Comparison of ENCODE assay signal across 8 mouse cellular contexts in genomic region chrX:129750094-129750569, GRCm38 (mm10). TPM values are rescaled to one million over a fixed set of nuclear protein-coding genes. Genes with fewer than 3 reads are reported as not detected.
A peak's percentile ranks its signal among the peaks of the same experiment; 100 is the strongest.
DNase-seq lines count a peak whose midpoint lies in the region; ATAC-seq and TF ChIP-seq lines count a peak whose summit lies in the region.

No protein-coding gene starts in this region.

- CTCF ChIA-PET in Patski (lab: Charles Lee), result interaction anchor here (1.6 kb wide), 1 partner anchor 40 kb away, joined by 4 read pairs; no protein-coding TSS in a partner anchor

- peak; percentile 4 for DNase-seq in kidney, adult 11 months
- DNase-seq in kidney, adult 8-10 months, result no peak
- DNase-seq in Patski (ENCODE audit: low read depth, low spot score), result no peak
- DNase-seq in hindbrain, postnatal 0 days (ENCODE audit: low spot score), result peak; percentile 16
- DNase-seq in natural killer cell, adult 2 months (ENCODE audit: low spot score in 2 of 2), result peak; percentile 1
- DNase-seq in urinary bladder, adult 2 months (ENCODE audit: low spot score), result no peak

- peak overlapping the region; percentile 70 for H3K9ac ChIP-seq in forebrain, embryonic 13.5 days
- peak overlapping the region; percentile 50 for H3K9ac ChIP-seq in hindbrain, postnatal 0 days (replicated peaks; ENCODE audit: low read length)
- H3K9ac ChIP-seq in liver, embryonic 15.5 days, result no peak overlapping the region

- WGBS in forebrain, embryonic 13.5 days, result 31% methylated on average over 14 of the region's 31 CpGs
- 29% methylated on average over 29 of the region's 31 CpGs for WGBS in hindbrain, postnatal 0 days
- 16% methylated on average over 31 of the region's 31 CpGs for WGBS in liver, embryonic 15.5 days (ENCODE audit: insufficient replicate concordance)

- POLR2A ChIA-PET in Patski (lab: Charles Lee), result no interaction called here

- no peak for TF ChIP-seq CTCF in Patski (IDR thresholded peaks at IDR 0.05)
- no peak for TF ChIP-seq CTCF in hindbrain, postnatal 0 days (IDR thresholded peaks at IDR 0.05; ENCODE audit: low read depth)

- H3K36me3 ChIP-seq in forebrain, embryonic 13.5 days (ENCODE audit: poor library complexity, severe bottlenecking), result no peaks in the 10 kb centered on the region
- no peaks in the 10 kb centered on the region for H3K36me3 ChIP-seq in hindbrain, postnatal 0 days (ENCODE audit: insufficient read depth, low read length)
- H3K36me3 ChIP-seq in liver, embryonic 15.5 days (replicated peaks), result no peaks in the 10 kb centered on the region

- H3K4me2 ChIP-seq in forebrain, embryonic 13.5 days, result peak overlapping the region; percentile 58
- peak overlapping the region; percentile 57 for H3K4me2 ChIP-seq in hindbrain, postnatal 0 days (ENCODE audit: low read depth, low read length)
- H3K4me2 ChIP-seq in liver, embryonic 15.5 days, result peak overlapping the region; percentile 60

- ATAC-seq in Patski, result peak; percentile 61
- peak; percentile 82 for ATAC-seq in forebrain, embryonic 13.5 days
- peak; percentile 71 for ATAC-seq in hindbrain, postnatal 0 days
- ATAC-seq in liver, embryonic 15.5 days (ENCODE audit: insufficient read depth), result peak; percentile 53

- H3K4me1 ChIP-seq in forebrain, embryonic 13.5 days, result no peaks in the 10 kb centered on the region
- H3K4me1 ChIP-seq in hindbrain, postnatal 0 days (ENCODE audit: insufficient read depth, low read length), result no peaks in the 10 kb centered on the region
- H3K4me1 ChIP-seq in liver, embryonic 15.5 days (replicated peaks), result no peaks in the 10 kb centered on the region

- H3K27ac ChIP-seq in forebrain, embryonic 13.5 days, result peak overlapping the region; percentile 31; the same call in 1 of the 2 replicates
- peak overlapping the region; percentile 64 for H3K27ac ChIP-seq in hindbrain, postnatal 0 days
- H3K27ac ChIP-seq in liver, embryonic 15.5 days (replicated peaks), result peak overlapping the region; percentile 38; the same call in 1 of the 2 replicates

- H3K9me3 ChIP-seq in forebrain, embryonic 13.5 days (replicated peaks), result no peaks in the 10 kb centered on the region
- no peaks in the 10 kb centered on the region for H3K9me3 ChIP-seq in hindbrain, postnatal 0 days (ENCODE audit: low read length)
- no peaks in the 10 kb centered on the region for H3K9me3 ChIP-seq in liver, embryonic 15.5 days (replicated peaks)

- peak overlapping the region; percentile 54 for H3K4me3 ChIP-seq in forebrain, embryonic 13.5 days
- H3K4me3 ChIP-seq in hindbrain, postnatal 0 days (ENCODE audit: low read length), result peak overlapping the region; percentile 57
- peak overlapping the region; percentile 54 for H3K4me3 ChIP-seq in liver, embryonic 15.5 days (replicated peaks)

- H3K27me3 ChIP-seq in Patski, result peaks cover 4% of the 10 kb centered on the region
- H3K27me3 ChIP-seq in forebrain, embryonic 13.5 days, result no peaks in the 10 kb centered on the region
- no peaks in the 10 kb centered on the region for H3K27me3 ChIP-seq in hindbrain, postnatal 0 days (ENCODE audit: insufficient read depth, low read length)
- H3K27me3 ChIP-seq in liver, embryonic 15.5 days, result peaks cover 8% of the 10 kb centered on the region

- in situ Hi-C loops in Patski (cut with MboI; ENCODE audit: low pct_unique_long_range_greater_than_20kb), result no loop called here

RNA-seq across cellular contexts. Expression of gene Diaph2, which starts 0.6 kb away (rescaled TPM):
- polyA plus RNA-seq in Patski (2021), result 19.1 TPM
- 5.7 and 6.1 TPM in 2 replicates for polyA plus RNA-seq in forebrain, embryonic 13.5 days (2015; fragmentation: Nextera tagmentation; extraction: Ambion mirVana)
- 2.3 and 3.7 TPM in 2 replicates for total RNA-seq in hindbrain, postnatal 0 days (2014; rRNA removed)
- polyA plus RNA-seq in hindbrain, postnatal 0 days (2015; fragmentation: Nextera tagmentation; extraction: Ambion mirVana), result 3.2 and 4.1 TPM in 2 replicates
- 1.0 and 1.5 TPM in 2 replicates for polyA plus RNA-seq in liver, embryonic 15.5 days (2015; fragmentation: Nextera tagmentation; extraction: Ambion mirVana)
- polyA plus RNA-seq in urinary bladder, adult 2 months (2012; rRNA removed), result 10.6 and 12.6 TPM in 2 replicates

Comparison
In these comparisons a context has a peak if more than half of its experiments do, and no peak if none do; other contexts are left out.
1. DNase-seq: peak in kidney, adult 11 months (single experiment), hindbrain, postnatal 0 days (single experiment) and natural killer cell, adult 2 months (2 of 2); none in kidney, adult 8-10 months (0 of 2), Patski (single experiment) and urinary bladder, adult 2 months (single experiment).
2. Peak in every context shown above with its lines, with median percentiles within 50 percentile points of each other: ATAC-seq, H3K27ac ChIP-seq, H3K4me2 ChIP-seq and H3K4me3 ChIP-seq.